Mouse (Mus musculus) thymus, adult 2 months (tissue): ENCODE data around the gene Cacng1. TPM values are rescaled to one million over a fixed set of nuclear protein-coding genes. Genes with fewer than 3 reads are reported as not detected.

Experiments
- DNase-seq: peaks from one replicate; pipeline ENCODE4 v3.0.0; 2021
- H3K27ac ChIP-seq: fragments of 200-500 bp; 2 replicates; pipeline ENCODE4 v1.5.1; 2012; ENCODE audit warnings: low read length, control low read depth; ENCODE audit not compliant: control insufficient read depth, insufficient read depth
- H3K27me3 ChIP-seq: fragments of 200-500 bp; 2 replicates; pipeline ENCODE4 v1.6.1; 2012; ENCODE audit warnings: mild to moderate bottlenecking, low read length, moderate library complexity, mixed read lengths; ENCODE audit not compliant: control insufficient read depth, insufficient read depth
- H3K36me3 ChIP-seq: fragments of 200-500 bp; 2 replicates; pipeline ENCODE4 v1.6.1; 2012; ENCODE audit warnings: mild to moderate bottlenecking, low read length, moderate library complexity; ENCODE audit not compliant: control insufficient read depth, insufficient read depth
- H3K4me1 ChIP-seq: fragments of 200-500 bp; replicated peaks from 2 replicates; pipeline ENCODE4 v1.6.1; 2012; ENCODE audit warnings: low read length; ENCODE audit not compliant: control insufficient read depth, insufficient read depth
- H3K4me3 ChIP-seq: fragments of 200-500 bp; 2 replicates; pipeline ENCODE4 v1.5.1; 2012; ENCODE audit warnings: mild to moderate bottlenecking, low read length, control low read depth, moderate library complexity; ENCODE audit not compliant: control insufficient read depth, insufficient read depth
- CTCF ChIP-seq: fragments of 200-500 bp; IDR thresholded peaks from 2 replicates; pipeline ENCODE4 v1.5.1; 2012; ENCODE audit warnings: mild to moderate bottlenecking, control low read depth, low read length, moderate library complexity, borderline replicate concordance; ENCODE audit not compliant: control insufficient read depth, poor library complexity, insufficient read depth; ENCODE audit errors: extremely low read depth
- POLR2A ChIP-seq: fragments of 200-500 bp; IDR thresholded peaks from 2 replicates; pipeline ENCODE4 v1.6.1; 2012; ENCODE audit warnings: mild to moderate bottlenecking, low read length, control low read depth, moderate library complexity; ENCODE audit not compliant: control insufficient read depth, poor library complexity, insufficient read depth; ENCODE audit errors: extremely low read depth
- WGBS: fragments of 180-500 bp; shearing (Covaris S2); methylation state at CpG from one replicate; pipeline ENCODE4 v1.1.7; 2018; 5-methylcytosine and 5-hydroxymethylcytosine counted together
- polyA plus RNA-seq: library from polyadenylated mRNA; depleted of rRNA; stranded (reverse); fragments of >200 nt; gene quantifications from 2 replicates; pipeline ENCODE4 v1.2.3, GENCODE M21; 2012

Gene Cacng1
- polyA plus RNA-seq, 1 experiment = 0.18 TPM

DNA sequence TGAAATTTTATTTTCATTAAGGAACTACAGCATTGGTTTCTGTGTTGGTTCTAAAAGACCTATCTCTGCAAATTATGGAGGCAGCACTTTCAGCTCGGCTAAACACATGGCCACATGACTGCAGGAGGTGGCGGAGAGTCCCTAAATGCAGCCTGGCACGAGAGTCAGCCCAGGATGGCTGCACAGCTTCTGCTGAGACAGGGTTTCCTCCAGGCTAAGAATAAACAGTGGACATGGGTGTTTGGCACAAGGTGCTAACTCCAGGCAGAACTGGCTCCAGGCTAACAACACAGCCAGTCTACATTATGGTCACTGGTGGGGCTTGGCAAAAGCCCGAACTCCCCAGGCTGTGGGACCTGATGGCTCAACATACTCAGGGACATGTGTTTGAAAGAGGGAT, 14.6 kb upstream of the Cacng1 start:
- DNase-seq = no peak
- Histone ChIP-seq H3K27me3 (no peaks in the 10 kb centered on the region), H3K4me1 (no peaks in the 10 kb centered on the region), H3K27ac (no peak overlapping the region), H3K36me3 (no peaks in the 10 kb centered on the region), H3K4me3 (no peak overlapping the region)
- WGBS = 82% methylated on average over 4 of the region's 4 CpGs
- TF ChIP-seq CTCF (no peak), POLR2A (no peak)

DNA sequence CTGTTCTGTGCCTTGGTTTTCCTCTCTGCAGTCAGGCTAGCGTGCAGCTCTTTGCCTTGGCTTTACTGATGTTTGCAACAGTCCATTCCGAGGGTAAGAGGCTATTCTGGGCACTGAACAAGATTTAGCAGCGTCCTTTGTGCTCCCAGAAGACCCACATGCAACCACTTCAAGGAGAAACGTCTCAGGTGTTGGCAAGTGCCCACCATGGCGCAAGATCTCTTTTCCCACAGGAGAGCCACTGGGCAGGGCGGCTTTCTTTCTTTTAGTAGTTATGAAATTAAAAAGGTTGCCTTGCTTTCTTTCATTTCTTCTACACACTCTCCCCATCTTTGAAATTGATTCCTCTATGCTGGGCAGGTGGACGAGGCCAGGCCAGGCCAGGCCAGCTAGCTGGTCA, 12.8 kb upstream of the Cacng1 start:
- Histone ChIP-seq H3K27ac (no peak overlapping the region), H3K27me3 (no peaks in the 10 kb centered on the region), H3K36me3 (no peaks in the 10 kb centered on the region), H3K4me1 (no peaks in the 10 kb centered on the region), H3K4me3 (no peak overlapping the region)
- no peak for DNase-seq
- WGBS = 74% methylated on average over 7 of the region's 7 CpGs
- TF ChIP-seq CTCF (no peak), POLR2A (no peak)

DNA sequence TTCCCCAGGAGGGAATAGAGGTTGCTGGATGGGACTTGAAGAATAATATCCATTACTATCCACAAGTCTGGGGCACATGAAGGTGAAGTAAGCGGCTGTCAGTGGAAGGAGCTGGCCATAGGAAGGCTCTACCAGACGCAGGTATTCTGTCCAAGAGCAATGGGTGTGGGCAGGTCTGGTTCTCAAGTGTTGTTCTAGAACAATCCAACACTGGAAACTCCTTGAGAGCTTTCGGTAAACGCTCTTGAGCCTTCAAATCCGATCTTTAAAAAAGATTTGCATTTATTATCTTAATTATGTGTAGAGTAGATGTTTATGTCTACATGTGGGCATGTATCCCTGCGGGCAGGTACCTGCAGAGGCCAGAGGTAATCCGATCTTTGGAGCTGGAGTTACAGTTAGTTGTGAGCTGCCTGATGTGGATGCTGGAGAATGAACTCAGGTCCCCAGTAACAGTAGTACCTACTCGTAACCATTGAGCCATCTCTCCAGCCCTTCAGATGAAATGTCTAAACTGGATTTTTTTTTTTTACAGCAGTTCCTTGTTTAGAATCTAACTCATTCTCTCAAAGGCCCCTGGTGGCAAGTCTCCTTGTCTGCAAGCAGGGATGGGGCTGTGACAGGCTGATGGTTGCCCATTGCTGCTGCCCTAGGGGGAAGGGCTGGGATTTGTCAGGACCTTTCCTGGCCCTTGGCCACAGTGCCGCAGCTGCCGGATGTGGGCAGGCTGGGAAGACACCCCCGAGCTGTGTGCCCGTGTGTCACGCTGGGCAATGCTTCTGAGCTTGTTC, 11.9 kb upstream of the Cacng1 start:
- H3K4me3 ChIP-seq = no peak overlapping the region
- H3K36me3 ChIP-seq = no peaks in the 10 kb centered on the region
- no peak for DNase-seq
- H3K4me1 ChIP-seq = no peaks in the 10 kb centered on the region
- TF ChIP-seq POLR2A (no peak), CTCF (no peak)
- WGBS = 82% methylated on average over 13 of the region's 13 CpGs
- H3K27ac ChIP-seq = no peak overlapping the region
- H3K27me3 ChIP-seq = no peaks in the 10 kb centered on the region

DNA sequence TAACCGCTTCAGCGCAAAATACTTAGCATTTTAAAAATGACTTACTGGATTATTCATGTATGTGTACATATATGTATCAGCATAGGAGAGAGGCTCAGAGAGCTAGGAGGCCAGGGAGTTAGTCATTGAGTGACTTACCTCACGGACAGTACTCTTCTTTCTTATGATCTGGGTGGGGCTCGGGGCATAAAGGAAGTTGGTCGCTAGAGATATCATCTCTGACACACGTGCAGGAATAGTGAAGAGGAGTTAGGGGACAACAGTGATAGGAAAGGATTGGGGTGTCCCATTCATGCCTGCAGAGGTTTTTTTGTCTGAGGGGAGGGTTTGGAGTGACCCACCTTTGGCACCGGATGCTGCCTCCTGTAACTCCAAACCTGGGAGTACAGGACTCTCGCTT, 8.3 kb upstream of the Cacng1 start:
- Histone ChIP-seq H3K4me1 (no peaks in the 10 kb centered on the region), H3K4me3 (no peak overlapping the region), H3K36me3 (no peaks in the 10 kb centered on the region), H3K27ac (no peak overlapping the region), H3K27me3 (no peaks in the 10 kb centered on the region)
- WGBS = 51% methylated on average over 8 of the region's 8 CpGs
- TF ChIP-seq CTCF = no peak
- TF ChIP-seq POLR2A = no peak
- DNase-seq = no peak

DNA sequence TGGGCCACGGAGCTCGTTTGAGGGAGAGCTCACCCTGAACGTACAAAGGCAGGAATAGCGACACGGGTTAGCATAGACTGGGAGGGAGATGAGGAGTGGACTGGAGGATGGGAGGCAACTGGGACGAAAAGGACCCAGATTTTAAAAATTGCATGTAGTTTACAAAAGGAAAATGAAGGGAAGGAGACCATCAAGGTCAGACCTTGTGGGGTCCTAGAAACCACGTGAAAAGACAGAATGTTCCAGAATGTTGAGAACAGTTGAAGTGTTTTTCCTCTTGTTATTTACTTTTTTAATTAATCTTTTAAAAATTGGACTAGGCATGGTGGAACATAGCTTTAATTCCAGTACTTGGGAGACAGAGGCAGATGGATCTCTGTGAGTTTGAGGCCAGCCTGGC, 4.7 kb upstream of the Cacng1 start:
- H3K27me3 ChIP-seq = no peaks in the 10 kb centered on the region
- no peak for DNase-seq
- H3K36me3 ChIP-seq = no peaks in the 10 kb centered on the region
- H3K4me3 ChIP-seq = no peak overlapping the region
- 90% methylated on average over 7 of the region's 7 CpGs for WGBS
- TF ChIP-seq POLR2A (no peak), CTCF (no peak)
- H3K4me1 ChIP-seq = no peaks in the 10 kb centered on the region
- no peak overlapping the region for H3K27ac ChIP-seq

DNA sequence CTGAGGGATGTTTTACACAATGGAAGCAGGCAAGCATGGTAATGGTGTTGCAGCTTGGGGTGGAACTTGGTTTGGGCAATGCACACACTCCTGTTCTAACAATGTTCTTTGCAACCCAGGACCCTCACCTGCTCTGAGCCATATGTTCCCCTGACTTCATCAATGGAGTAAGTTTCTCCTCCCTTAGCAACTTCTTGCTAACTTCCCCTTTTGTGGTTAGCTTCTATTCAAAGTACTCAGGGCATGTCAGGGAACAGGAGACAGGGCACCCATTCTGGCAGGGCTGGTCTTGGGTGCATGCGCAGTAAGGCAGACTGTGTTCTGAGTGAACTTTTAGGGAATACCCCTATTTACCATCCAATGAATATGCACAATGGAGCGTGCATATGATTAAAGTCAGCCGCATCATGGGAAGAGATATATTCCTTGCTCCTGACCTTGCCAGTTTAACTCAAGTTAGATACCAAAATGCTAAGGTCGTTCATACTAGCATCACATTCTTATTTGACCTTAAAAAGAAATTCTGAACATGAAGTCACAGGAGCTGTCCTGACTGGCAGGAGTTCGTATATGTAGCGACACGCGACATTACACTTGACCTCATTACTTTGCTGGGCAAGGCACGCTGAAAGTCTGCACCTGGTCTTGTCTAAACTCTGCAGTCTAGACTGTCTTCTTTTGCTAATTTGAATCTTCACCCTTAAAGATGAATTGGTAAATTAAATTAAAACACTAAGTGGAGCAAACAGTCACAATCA, 4.1 kb upstream of the Cacng1 start:
- DNase-seq = no peak
- H3K4me1 ChIP-seq = no peaks in the 10 kb centered on the region
- H3K27me3 ChIP-seq = no peaks in the 10 kb centered on the region
- 61% methylated on average over 9 of the region's 9 CpGs for WGBS
- H3K27ac ChIP-seq = no peak overlapping the region
- H3K36me3 ChIP-seq = no peaks in the 10 kb centered on the region
- TF ChIP-seq CTCF (no peak), POLR2A (no peak)
- no peak overlapping the region for H3K4me3 ChIP-seq

DNA sequence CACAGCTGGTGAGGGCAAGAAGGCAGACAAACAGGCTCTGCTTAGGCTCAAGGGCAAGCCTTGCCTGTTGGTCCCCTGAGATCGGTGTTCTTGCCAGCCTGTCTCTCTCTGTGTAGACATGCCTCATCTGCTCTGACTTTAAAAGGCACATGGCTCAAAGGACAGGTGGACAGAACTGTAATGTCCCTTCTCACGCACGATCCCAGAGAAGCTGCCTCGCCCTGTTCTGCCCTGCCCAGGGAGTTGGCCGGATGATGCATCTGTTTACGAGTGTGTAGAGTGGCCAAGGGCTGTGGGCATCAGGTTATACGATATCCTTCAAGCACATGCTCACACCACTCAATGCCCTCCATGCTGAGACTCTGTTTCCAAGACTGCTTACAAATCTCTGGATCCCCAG, 2.0 kb downstream of the Cacng1 start:
- DNase-seq = no peak
- no peak overlapping the region for H3K27ac ChIP-seq
- 96% methylated on average over 7 of the region's 7 CpGs for WGBS
- H3K4me1 ChIP-seq = no peaks in the 10 kb centered on the region
- H3K27me3 ChIP-seq = no peaks in the 10 kb centered on the region
- no peaks in the 10 kb centered on the region for H3K36me3 ChIP-seq
- no peak overlapping the region for H3K4me3 ChIP-seq
- no peak for TF ChIP-seq POLR2A
- no peak for TF ChIP-seq CTCF
